In the genomic region with DNA sequence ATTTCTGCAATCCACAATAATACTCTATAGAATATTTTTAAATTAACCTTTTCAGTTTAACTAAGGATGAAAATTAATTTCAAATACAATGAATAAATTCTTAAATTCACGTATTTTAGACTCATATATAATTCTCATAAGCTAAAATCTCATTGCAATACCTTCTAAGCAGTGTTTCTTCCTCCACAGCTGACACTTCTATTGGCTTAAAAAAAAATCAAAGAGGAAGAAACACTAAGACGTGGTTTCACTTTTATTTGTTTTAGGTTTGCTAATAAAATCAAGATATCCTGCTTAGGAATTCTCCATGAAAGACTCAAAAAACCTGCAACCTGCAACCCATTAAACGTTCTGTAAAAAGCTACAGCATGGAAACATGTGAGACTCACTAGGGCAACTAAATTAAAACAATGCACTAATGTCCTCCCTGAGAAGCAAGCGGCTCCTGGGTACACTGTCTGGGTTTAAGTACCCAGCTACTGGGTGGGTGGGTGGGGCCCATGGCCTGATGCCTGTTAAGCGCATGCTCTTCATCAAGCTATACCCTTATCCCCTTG, we compare ENCODE assay signal across 21 mouse cellular contexts.
A peak's percentile ranks its signal among the peaks of the same experiment; 100 is the strongest.
DNase-seq lines count a peak whose midpoint lies in the region; ATAC-seq and TF ChIP-seq lines count a peak whose summit lies in the region.
"Had no signal": no experiment of that assay in that cellular context is flagged by ENCODE, and none has a peak within 500 bp of the region (broad histone marks: within the 10 kb centered on the region; RNA-seq: fewer than 3 reads in every experiment).

No protein-coding gene starts in this region.

- H3K4me1 ChIP-seq in spleen, adult 2 months (ENCODE audit: control insufficient read depth, insufficient read depth, insufficient read length): peaks cover 2% of the 10 kb centered on the region; the same call in 1 of the 2 replicates
- peaks cover 18% of the 10 kb centered on the region; the same call in 1 of the 2 replicates for H3K4me1 ChIP-seq in embryonic facial prominence, embryonic 14.5 days (ENCODE audit: control insufficient read depth, insufficient read depth, low read length)
- peaks cover 14% of the 10 kb centered on the region for H3K4me1 ChIP-seq in limb, embryonic 12.5 days (replicated peaks)
- H3K4me1 ChIP-seq: intestine, embryonic 15.5 days had no signal

- H3K4me3 ChIP-seq in spleen, adult 2 months (ENCODE audit: extremely low read depth, insufficient read depth, insufficient read length): peak overlapping the region; percentile 18; the same call in 1 of the 2 replicates
- H3K4me3 ChIP-seq in embryonic facial prominence, embryonic 14.5 days (ENCODE audit: low read depth, low read length): no peak overlapping the region
- no peak overlapping the region for H3K4me3 ChIP-seq in limb, embryonic 12.5 days (replicated peaks)
- H3K4me3 ChIP-seq: heart, embryonic 15.5 days; hindbrain, embryonic 13.5 days; intestine, embryonic 15.5 days; midbrain, embryonic 15.5 days; myocyte; neural tube, embryonic 15.5 days had no signal

- no peak overlapping the region for H3K27ac ChIP-seq in spleen, adult 2 months (ENCODE audit: insufficient read depth, low read length)
- no peak overlapping the region for H3K27ac ChIP-seq in embryonic facial prominence, embryonic 14.5 days (replicated peaks; ENCODE audit: low read depth, low read length)
- H3K27ac ChIP-seq in limb, embryonic 12.5 days: peak overlapping the region; percentile 35; the same call in 1 of the 2 replicates
- H3K27ac ChIP-seq: heart, embryonic 15.5 days; hindbrain, embryonic 13.5 days; intestine, embryonic 15.5 days; liver, embryonic 14.5 days; midbrain, embryonic 15.5 days; neural tube, embryonic 15.5 days had no signal

- DNase-seq in spleen, adult 2 months (ENCODE audit: low read depth in 1 of 2, low spot score in 2 of 2): no peak
- DNase-seq in spleen, postnatal 36 days (ENCODE audit: low spot score in 2 of 2): no peak
- peak; percentile 45 for DNase-seq in embryonic facial prominence, embryonic 14.5 days (ENCODE audit: low spot score)
- no peak for DNase-seq in kidney, postnatal 10 days
- no peak for DNase-seq in left cerebral cortex, postnatal 25 days (ENCODE audit: low spot score in 2 of 2)
- DNase-seq in retina, postnatal 1 day: no peak
- DNase-seq: adrenal gland, postnatal 36 days; cerebellum, adult 11-12 months; cerebellum, postnatal 10 days; heart, postnatal 36 days; kidney, adult 8-10 months; kidney, postnatal 14 days; lung, embryonic 14.5 days had no signal

- no peak; the same call in 1 of the 2 replicates for ATAC-seq in embryonic facial prominence, embryonic 14.5 days (ENCODE audit: low read depth)
- ATAC-seq in limb, embryonic 12.5 days (ENCODE audit: insufficient number of reproducible peaks, insufficient read depth, low FRiP score, low TSS enrichment, low read depth): no peak; the same call in 1 of the 2 replicates
- ATAC-seq: intestine, embryonic 15.5 days; midbrain, embryonic 15.5 days had no signal

- 35% methylated on average over 5 of the region's 5 CpGs for WGBS in spleen, adult 2 months
- WGBS in embryonic facial prominence, embryonic 14.5 days: 37% methylated on average over 5 of the region's 5 CpGs
- 35% methylated on average over 5 of the region's 5 CpGs for WGBS in limb, embryonic 12.5 days

- H3K9me3 ChIP-seq in embryonic facial prominence, embryonic 14.5 days (ENCODE audit: control insufficient read depth, low read length): no peaks in the 10 kb centered on the region
- no peaks in the 10 kb centered on the region for H3K9me3 ChIP-seq in limb, embryonic 12.5 days
- H3K9me3 ChIP-seq: heart, embryonic 15.5 days; hindbrain, embryonic 13.5 days; intestine, embryonic 15.5 days; midbrain, embryonic 15.5 days; neural tube, embryonic 15.5 days had no signal

- intact Hi-C loops in left cerebral cortex, postnatal 25 days (cut with DNase I): no loop called here

- TF ChIP-seq CTCF in spleen, adult 2 months (IDR thresholded peaks at IDR 0.05; ENCODE audit: extremely low read depth, insufficient read depth, insufficient read length, insufficient replicate concordance): no peak

- H3K36me3 ChIP-seq in spleen, adult 2 months (ENCODE audit: control insufficient read depth, insufficient read depth, low read length): no peaks in the 10 kb centered on the region
- no peaks in the 10 kb centered on the region for H3K36me3 ChIP-seq in embryonic facial prominence, embryonic 14.5 days (ENCODE audit: control insufficient read depth, insufficient read depth, low read length)
- H3K36me3 ChIP-seq in limb, embryonic 12.5 days: no peaks in the 10 kb centered on the region
- H3K36me3 ChIP-seq: heart, embryonic 15.5 days; hindbrain, embryonic 13.5 days; intestine, embryonic 15.5 days; midbrain, embryonic 15.5 days; neural tube, embryonic 15.5 days had no signal

- H3K27me3 ChIP-seq in spleen, adult 2 months (ENCODE audit: control insufficient read depth, insufficient read depth, low read length): no peaks in the 10 kb centered on the region
- no peaks in the 10 kb centered on the region for H3K27me3 ChIP-seq in embryonic facial prominence, embryonic 14.5 days (replicated peaks; ENCODE audit: control insufficient read depth, insufficient read depth, low read length)
- H3K27me3 ChIP-seq in limb, embryonic 12.5 days: no peaks in the 10 kb centered on the region
- H3K27me3 ChIP-seq: heart, embryonic 15.5 days; hindbrain, embryonic 13.5 days; intestine, embryonic 15.5 days; midbrain, embryonic 15.5 days; neural tube, embryonic 15.5 days had no signal

- no peak for TF ChIP-seq POLR2A in spleen, adult 2 months (IDR thresholded peaks at IDR 0.05; ENCODE audit: low read depth, low read length)

- no peak overlapping the region for H3K4me2 ChIP-seq in embryonic facial prominence, embryonic 14.5 days (ENCODE audit: low read depth, low read length)
- no peak overlapping the region for H3K4me2 ChIP-seq in limb, embryonic 12.5 days
- H3K4me2 ChIP-seq: heart, embryonic 15.5 days; hindbrain, embryonic 13.5 days; intestine, embryonic 15.5 days; lung, embryonic 14.5 days; midbrain, embryonic 15.5 days; neural tube, embryonic 15.5 days had no signal

- H3K9ac ChIP-seq in embryonic facial prominence, embryonic 14.5 days (ENCODE audit: low read depth, low read length): no peak overlapping the region
- no peak overlapping the region for H3K9ac ChIP-seq in limb, embryonic 12.5 days (replicated peaks)
- H3K9ac ChIP-seq: heart, embryonic 15.5 days; hindbrain, embryonic 13.5 days; intestine, embryonic 15.5 days; liver, embryonic 14.5 days; lung, embryonic 14.5 days; midbrain, embryonic 15.5 days; neural tube, embryonic 15.5 days had no signal
